Mouse (Mus musculus) left cerebral cortex, adult 18-20 months (tissue): Measurements from ENCODE around the gene Ywhag. TPM values are rescaled to one million over a fixed set of nuclear protein-coding genes. Genes with fewer than 3 reads are reported as not detected.

Source experiments
- DNase-seq, 2 experiments: peaks; one replicate each; pipeline ENCODE4 v3.0.0; 2021 to 2022; ENCODE audit warnings: low spot score in 2 of 2, mixed read lengths in 1 of 2
- total RNA-seq, 2 experiments: library from RNA; stranded (reverse); gene quantifications; 2 replicates each; pipeline ENCODE4 v1.2.3; 2021

Gene Ywhag
- total RNA-seq, 2 experiments from 2014 or later: 1,157 to 1,215 TPM

DNA sequence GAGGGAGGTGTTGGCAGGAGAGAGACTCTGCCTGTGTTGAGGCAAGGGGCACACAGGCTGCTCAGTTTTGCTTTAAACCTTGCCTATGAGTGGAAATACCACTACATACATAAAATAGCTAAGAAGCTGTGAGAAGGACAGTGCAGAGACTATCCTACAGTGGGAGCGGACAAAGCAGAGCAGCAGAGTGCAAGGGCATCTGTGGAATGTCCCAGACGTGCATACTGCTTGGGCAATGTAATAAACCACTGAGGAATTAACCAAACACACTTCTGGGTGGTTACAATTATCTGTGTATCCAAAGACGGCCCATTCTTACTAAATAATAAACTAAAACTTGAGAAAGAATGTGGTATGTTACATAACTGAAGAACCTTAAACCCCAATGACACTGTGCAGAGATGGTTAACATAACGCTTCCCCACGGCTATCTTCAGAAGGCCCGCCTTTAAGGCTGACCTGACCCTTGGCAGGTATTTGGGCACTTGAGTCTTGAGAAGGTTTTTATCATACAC lies 18.3 kb downstream of the Ywhag start:
- no peak for DNase-seq

GRCm38 (mm10) chr5:135914156-135914555 lies 20.3 kb downstream of the Ywhag start:
- DNase-seq: no peak

- DNase-seq: no peak
These were observed 21.2 kb downstream of the Ywhag start for GRCm38 (mm10) chr5:135913201-135913600.

GRCm38 (mm10) chr5:135911633-135912220 lies 22.7 kb downstream of the Ywhag start:
- no peak for DNase-seq

DNA sequence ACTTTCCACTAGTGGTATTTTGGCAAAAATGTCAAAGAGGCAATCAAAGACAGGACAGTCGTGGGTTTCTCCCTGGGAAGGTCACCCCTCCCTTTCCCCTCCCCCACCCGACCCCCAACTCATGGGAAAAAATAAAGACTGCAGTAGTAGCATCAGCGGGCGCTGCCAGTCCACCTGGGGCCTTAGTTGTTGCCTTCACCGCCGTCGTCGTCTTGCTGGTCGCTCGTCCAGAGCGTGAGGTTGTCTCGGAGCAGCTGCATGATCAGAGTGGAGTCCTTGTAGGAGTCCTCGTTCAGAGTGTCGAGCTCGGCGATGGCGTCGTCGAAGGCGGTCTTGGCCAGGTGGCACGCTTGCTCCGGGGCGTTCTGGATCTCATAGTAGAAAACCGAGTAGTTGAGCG lies 23.6 kb downstream of the Ywhag start:
- DNase-seq: no peak

GRCm38 (mm10) chr5:135909646-135910045 lies 24.8 kb downstream of the Ywhag start:
- DNase-seq: no peak

DNA sequence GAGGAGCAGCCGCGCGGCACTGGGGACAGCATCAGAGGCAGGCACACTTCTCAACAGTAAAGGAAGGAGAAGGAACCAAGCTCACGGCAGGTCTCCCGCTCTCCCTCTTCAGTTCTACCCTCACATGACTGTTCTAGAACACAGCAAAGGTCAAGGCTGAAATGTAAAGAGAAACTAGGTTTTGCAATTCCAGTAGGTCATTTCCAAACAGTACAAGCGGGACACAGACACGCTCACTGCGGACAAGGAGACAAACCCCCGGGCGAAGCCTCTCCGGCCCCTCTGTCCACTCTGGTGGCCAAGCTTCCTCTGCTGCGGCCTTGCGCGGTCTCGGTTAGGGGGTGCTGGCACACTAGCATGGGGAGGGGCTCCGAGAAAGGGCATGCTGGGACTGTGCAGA lies 25.4 kb downstream of the Ywhag start:
- no peak for DNase-seq

- DNase-seq: peak; percentile 46 to 70
These were observed 26.2 kb downstream of the Ywhag start for GRCm38 (mm10) chr5:135908185-135908584.

GRCm38 (mm10) chr5:135907256-135907655 lies 27.2 kb downstream of the Ywhag start:
- DNase-seq: no peak

DNA sequence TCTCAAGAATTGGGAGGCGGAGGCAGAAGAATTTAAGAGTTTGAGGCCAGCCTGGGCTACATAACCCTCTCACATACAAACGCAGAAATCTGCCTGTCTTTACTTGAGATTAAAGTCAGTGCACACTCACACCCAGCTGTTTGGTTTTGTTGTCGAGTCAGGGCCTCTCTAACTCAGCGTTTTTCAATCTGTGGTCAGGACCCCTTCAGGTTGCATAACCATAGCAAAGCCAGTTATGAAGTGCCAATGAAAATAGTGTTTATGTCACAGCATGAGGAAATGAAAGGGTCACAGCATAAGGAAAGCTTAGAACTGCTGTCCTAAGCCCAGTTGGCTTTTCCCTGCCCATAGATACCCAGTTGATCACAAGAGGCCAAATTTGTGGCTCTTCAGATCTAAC lies 27.6 kb downstream of the Ywhag start:
- DNase-seq: no peak

GRCm38 (mm10) chr5:135905320-135906225 lies 28.8 kb downstream of the Ywhag start:
- no peak for DNase-seq

DNA sequence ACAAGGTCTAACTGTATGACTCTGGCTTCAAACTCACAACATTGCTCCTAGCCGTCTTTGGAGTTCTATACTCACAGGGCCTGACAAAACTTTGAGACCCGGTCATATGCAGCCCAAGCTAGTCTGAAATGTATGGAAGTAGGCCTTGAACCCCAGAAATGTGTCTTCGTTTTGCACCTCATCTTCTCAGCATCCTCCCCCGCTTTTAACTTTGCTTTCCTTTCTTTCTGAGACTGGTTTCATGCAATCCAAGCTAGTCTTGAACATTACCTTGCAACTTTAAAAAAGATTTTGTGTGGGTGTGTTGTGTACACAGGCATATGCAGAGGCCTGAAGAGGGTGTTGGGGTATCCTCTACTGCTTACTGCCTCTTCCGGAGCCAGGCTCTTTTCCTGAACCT lies 30.2 kb downstream of the Ywhag start:
- DNase-seq: no peak

DNA sequence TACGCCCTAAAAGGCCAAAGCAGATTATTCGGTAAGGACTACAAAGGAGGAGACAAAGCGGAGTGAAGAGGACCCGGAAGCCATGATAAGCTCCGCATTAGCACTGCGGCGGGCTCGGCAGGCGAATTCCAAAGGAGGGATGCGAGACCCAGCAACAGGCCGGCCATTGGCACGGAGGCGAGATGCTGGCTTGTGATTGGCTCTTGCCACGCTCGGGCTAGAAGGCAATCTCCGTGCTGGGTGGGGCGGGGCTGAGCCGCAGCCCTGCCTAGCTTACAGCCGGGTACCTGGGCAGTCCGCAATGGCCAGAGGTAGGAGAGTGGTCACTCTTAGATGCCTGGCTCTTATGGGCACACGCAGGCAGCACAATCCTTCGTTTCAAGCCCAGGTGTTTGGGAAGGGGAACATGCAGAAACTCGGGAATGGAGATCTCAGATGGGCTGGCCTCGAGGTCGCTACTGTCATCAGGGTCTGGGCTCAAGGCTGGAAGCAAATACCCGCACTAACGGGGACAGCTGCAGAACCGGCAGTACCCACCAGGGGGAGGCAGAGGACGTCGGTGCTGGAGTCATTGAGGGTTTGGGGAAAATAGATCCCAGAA lies 30.8 kb downstream of the Ywhag start:
- peak; percentile 92 to 96 for DNase-seq

DNA sequence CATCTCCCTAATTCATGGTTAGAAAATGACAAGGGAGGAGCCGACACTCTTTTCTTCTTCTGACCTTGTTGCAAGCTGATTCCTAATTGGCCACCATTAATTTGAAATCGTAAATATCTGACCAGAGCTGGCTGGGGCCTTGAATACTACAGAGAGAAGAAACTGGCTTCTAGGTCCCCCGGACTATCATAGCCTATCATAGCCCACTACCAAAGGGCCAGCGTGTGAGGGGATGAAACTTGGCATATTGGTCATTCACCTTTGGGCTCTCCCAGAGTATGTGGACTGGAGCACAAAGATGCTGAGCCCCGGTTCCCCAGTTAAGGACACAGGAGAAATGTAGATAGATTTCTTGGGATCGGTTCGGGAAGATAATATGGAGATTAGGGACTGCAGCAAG lies 31.4 kb downstream of the Ywhag start:
- DNase-seq: no peak

DNA sequence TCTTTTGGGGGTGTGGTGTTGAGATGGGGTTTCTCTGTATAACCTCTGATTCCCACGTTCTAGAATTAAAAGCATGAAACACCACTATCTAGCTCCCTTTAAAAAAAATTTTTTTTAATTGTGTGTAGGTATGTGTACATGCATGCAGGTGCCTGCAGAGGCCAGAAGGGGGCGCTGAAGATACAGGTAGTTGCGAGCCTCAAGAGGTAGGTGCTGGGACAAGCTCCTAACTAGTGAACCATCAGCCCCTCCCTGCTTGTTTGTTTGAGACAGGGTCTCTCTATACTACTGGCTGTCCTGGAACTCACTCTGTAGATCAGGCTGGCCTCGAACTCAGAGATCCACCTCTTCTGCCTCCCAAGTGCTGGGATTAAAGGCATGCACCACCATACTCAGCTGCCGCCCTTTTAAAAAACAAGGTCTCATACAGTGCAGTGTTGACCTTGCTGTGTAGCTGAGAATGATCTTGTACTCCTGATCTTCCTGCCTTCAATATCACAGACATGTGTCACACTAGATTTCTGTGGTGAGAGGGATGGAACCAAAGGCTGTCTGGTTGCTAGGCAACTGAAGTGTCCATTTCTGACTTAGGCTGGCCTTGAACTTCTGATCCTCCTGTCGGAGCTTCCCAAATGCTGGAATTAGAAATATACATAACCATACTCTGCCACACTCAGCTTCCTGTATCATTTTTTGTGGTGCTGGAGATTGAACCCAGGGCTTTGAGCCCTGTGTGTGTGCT lies 32.9 kb downstream of the Ywhag start:
- DNase-seq: no peak

GRCm38 (mm10) chr5:135900701-135901100 lies 33.7 kb downstream of the Ywhag start:
- no peak for DNase-seq

DNA sequence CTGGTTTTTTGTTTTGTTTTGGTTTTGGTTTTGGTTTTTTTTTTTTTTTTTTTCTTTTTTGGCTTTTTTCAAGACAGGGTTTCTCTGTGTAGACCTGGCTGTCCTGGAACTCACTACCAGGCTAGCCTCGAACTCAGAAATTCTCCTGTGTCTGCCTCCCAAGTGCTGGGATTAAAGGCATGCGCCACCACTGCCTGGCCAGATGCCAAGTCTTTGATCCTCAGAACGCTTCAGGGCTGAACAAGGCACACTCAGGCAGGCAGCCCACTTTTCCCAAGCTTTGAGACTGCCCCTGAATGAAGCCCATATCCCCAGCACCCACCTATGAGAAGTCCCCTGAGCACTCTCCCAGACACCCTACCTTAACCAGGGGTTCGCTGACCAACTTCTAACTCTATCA lies 34.6 kb downstream of the Ywhag start:
- DNase-seq: no peak

GRCm38 (mm10) chr5:135898995-135899394 lies 35.4 kb downstream of the Ywhag start:
- DNase-seq: no peak

DNA sequence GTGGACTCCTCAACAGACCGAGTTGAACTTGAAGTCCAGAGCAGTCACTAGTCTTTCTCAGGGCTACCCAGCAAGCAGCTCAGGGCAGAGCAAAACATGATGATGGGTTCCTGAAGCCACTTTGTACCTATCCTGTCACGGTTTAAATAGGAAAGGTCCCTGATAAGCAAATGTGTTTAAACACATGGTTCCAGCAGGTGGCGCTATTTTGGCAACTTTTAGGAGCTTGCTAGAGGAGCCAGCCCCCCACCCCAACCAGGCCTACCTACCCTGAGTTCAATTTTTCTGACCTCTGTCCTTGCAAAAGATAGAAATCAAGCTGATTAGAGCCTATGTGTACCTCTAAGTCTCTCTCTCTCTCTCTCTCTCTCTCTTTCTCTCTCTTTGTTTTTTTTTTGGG lies 36.4 kb downstream of the Ywhag start:
- peak in 1 of 2 experiments; percentile 63 for DNase-seq

- DNase-seq: no peak
These were observed 39.5 kb downstream of the Ywhag start for GRCm38 (mm10) chr5:135894958-135895357.

DNA sequence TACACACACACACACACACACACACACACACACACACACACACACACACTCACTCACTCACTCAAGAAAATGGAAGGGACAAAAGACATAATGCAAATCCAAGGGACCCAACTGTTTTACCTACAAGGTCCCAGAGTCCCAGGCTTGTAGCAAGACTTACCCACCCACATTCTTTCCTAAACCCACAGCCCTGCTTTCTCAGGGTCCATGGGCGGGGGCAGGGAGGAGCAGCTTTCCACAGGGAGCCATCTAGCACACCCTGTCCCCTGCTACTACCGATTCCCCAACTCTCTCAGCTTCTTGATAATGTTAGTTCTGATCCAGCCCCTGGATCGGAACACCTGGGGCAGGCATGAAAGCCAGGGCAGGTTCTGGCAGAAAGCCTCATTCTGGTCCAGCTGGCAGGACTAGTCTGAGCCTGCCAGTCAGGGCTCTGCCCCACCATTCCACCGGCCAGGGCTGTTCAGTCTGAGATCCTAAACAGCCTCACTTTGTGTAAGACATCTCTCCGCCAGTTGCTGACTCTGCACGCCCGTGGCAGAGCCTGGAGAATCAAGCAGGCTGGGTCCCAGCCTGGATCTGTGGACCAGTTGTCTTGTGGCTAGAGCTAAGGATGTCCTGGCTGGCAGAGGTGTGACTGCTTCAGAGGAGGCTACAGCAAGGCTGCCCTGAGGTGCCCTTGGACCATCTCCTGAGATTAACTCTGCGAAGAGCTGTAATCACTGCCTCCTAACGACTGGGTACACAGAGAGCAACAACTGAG lies 41.6 kb downstream of the Ywhag start:
- DNase-seq: no peak
